Mouse (Mus musculus) neural tube, embryonic 11.5 days (tissue): ENCODE data around the gene Rora. TPM values are rescaled to one million over a fixed set of nuclear protein-coding genes. Genes with fewer than 3 reads are reported as not detected.

Experiments used
- ATAC-seq: fragments of 200-750 bp; cut with Nextera tagmentation; 2 replicates; pipeline ENCODE4 v1.8.0; 2017; ENCODE audit warnings: moderate number of reproducible peaks, mild to moderate bottlenecking, moderate TSS enrichment, moderate library complexity; ENCODE audit not compliant: insufficient read depth, low FRiP score, low TSS enrichment
- DNase-seq: peaks from one replicate; pipeline ENCODE4 v3.0.0-alpha.2; 2015; ENCODE audit warnings: low spot score
- H3K27ac ChIP-seq: fragments of 300-500 bp; sonication (generic); 2 replicates; pipeline ENCODE4 v1.5.1; 2014; ENCODE audit warnings: low read depth, mild to moderate bottlenecking, low read length
- H3K27me3 ChIP-seq: fragments of 300-500 bp; sonication (generic); 2 replicates; pipeline ENCODE4 v1.6.1; 2014; ENCODE audit warnings: mild to moderate bottlenecking, low read length, mixed read lengths; ENCODE audit not compliant: control insufficient read depth, insufficient read depth
- H3K36me3 ChIP-seq: fragments of 300-500 bp; sonication (generic); 2 replicates; pipeline ENCODE4 v1.6.1; 2014; ENCODE audit warnings: mild to moderate bottlenecking, low read length, moderate library complexity, mixed read lengths; ENCODE audit not compliant: control insufficient read depth, insufficient read depth
- H3K4me1 ChIP-seq: fragments of 300-500 bp; sonication (generic); 2 replicates; pipeline ENCODE4 v1.6.1; 2014; ENCODE audit warnings: low read length, mixed read lengths; ENCODE audit not compliant: control insufficient read depth, insufficient read depth
- H3K4me2 ChIP-seq: fragments of 300-500 bp; sonication (generic); 2 replicates; pipeline ENCODE4 v1.6.1; 2014; ENCODE audit warnings: low read depth, mild to moderate bottlenecking, moderate library complexity
- H3K4me3 ChIP-seq: fragments of 300-500 bp; sonication (generic); 2 replicates; pipeline ENCODE4 v1.5.1; 2014; ENCODE audit warnings: low read depth, low read length
- H3K9ac ChIP-seq: fragments of 300-500 bp; sonication (generic); 2 replicates; pipeline ENCODE4 v1.6.1; 2014; ENCODE audit warnings: mild to moderate bottlenecking, low read length
- H3K9me3 ChIP-seq: fragments of 300-500 bp; sonication (generic); 2 replicates; pipeline ENCODE4 v1.6.1; 2016; ENCODE audit warnings: low read length; ENCODE audit not compliant: control insufficient read depth
- WGBS: fragments of 180-500 bp; shearing (Covaris S2); extraction: QIAGEN DNeasy Blood & Tissue Kit; methylation state at CpG from one replicate; pipeline ENCODE4 v1.1.7; 2014; 5-methylcytosine and 5-hydroxymethylcytosine counted together
- polyA plus RNA-seq: library from polyadenylated mRNA; unstranded; fragments of >200 nt; fragmentation: Nextera tagmentation; extraction: Ambion mirVana; gene quantifications from 2 replicates; pipeline ENCODE4 v1.2.1, GENCODE M21; 2014

The Rora gene
- polyA plus RNA-seq, 1 experiment from 2014 or later: 3.2 TPM

GRCm38 (mm10) chr9:68941037-68941436 lies 287.5 kb downstream of the Rora start:
- DNase-seq: no peak
- no peak overlapping the region for H3K9ac ChIP-seq
- ATAC-seq: no peak
- no peaks in the 10 kb centered on the region for H3K27me3 ChIP-seq
- WGBS: 84% methylated on average over 7 of the region's 7 CpGs
- no peaks in the 10 kb centered on the region for H3K4me1 ChIP-seq
- H3K9me3 ChIP-seq: no peaks in the 10 kb centered on the region
- no peak overlapping the region for H3K27ac ChIP-seq
- H3K4me3 ChIP-seq: no peak overlapping the region
- H3K4me2 ChIP-seq: no peak overlapping the region
- no peaks in the 10 kb centered on the region for H3K36me3 ChIP-seq

- Histone ChIP-seq H3K27ac (no peak overlapping the region), H3K4me3 (no peak overlapping the region), H3K27me3 (no peaks in the 10 kb centered on the region), H3K9ac (no peak overlapping the region), H3K4me1 (peaks cover 5% of the 10 kb centered on the region), H3K36me3 (no peaks in the 10 kb centered on the region), H3K4me2 (no peak overlapping the region), H3K9me3 (no peaks in the 10 kb centered on the region)
- DNase-seq: no peak
- whole genome bisulfite sequencing: 73% methylated on average over 4 of the region's 4 CpGs
- ATAC-seq: no peak
Measured at GRCm38 (mm10) chr9:68942595-68943011, 289.0 kb downstream of the Rora start.

GRCm38 (mm10) chr9:68944026-68944425 lies 290.4 kb downstream of the Rora start:
- H3K4me2 ChIP-seq: no peak overlapping the region
- DNase-seq: no peak
- no peaks in the 10 kb centered on the region for H3K27me3 ChIP-seq
- ATAC-seq: no peak
- H3K9me3 ChIP-seq: no peaks in the 10 kb centered on the region
- 94% methylated on average over 3 of the region's 3 CpGs for WGBS
- no peak overlapping the region for H3K27ac ChIP-seq
- H3K4me1 ChIP-seq: peaks cover 13% of the 10 kb centered on the region
- no peaks in the 10 kb centered on the region for H3K36me3 ChIP-seq
- H3K9ac ChIP-seq: no peak overlapping the region
- H3K4me3 ChIP-seq: no peak overlapping the region

- H3K4me2 ChIP-seq: no peak overlapping the region
- WGBS: 3% methylated on average over 6 of the region's 6 CpGs
- H3K9ac ChIP-seq: no peak overlapping the region
- H3K4me3 ChIP-seq: no peak overlapping the region
- peak; percentile 61 for ATAC-seq
- no peaks in the 10 kb centered on the region for H3K9me3 ChIP-seq
- H3K27me3 ChIP-seq: no peaks in the 10 kb centered on the region
- DNase-seq: peak; percentile 58
- peaks cover 13% of the 10 kb centered on the region for H3K4me1 ChIP-seq
- no peaks in the 10 kb centered on the region for H3K36me3 ChIP-seq
- H3K27ac ChIP-seq: no peak overlapping the region
Measured at GRCm38 (mm10) chr9:68947707-68948106, 294.1 kb downstream of the Rora start.

- DNase-seq: no peak
- Histone ChIP-seq H3K27ac (no peak overlapping the region), H3K36me3 (no peaks in the 10 kb centered on the region), H3K4me1 (peaks cover 13% of the 10 kb centered on the region), H3K9ac (no peak overlapping the region), H3K4me2 (no peak overlapping the region), H3K9me3 (no peaks in the 10 kb centered on the region), H3K4me3 (no peak overlapping the region), H3K27me3 (no peaks in the 10 kb centered on the region)
- peak; percentile 35; the same call in 1 of the 2 replicates for ATAC-seq
- WGBS: 49% methylated on average over 3 of the region's 3 CpGs
Measured at GRCm38 (mm10) chr9:68948141-68948540, 294.6 kb downstream of the Rora start.

- no peak overlapping the region for H3K4me3 ChIP-seq
- no peak overlapping the region for H3K27ac ChIP-seq
- no peaks in the 10 kb centered on the region for H3K27me3 ChIP-seq
- H3K4me1 ChIP-seq: no peaks in the 10 kb centered on the region
- H3K36me3 ChIP-seq: no peaks in the 10 kb centered on the region
- no peaks in the 10 kb centered on the region for H3K9me3 ChIP-seq
- WGBS: 45% methylated on average over 12 of the region's 12 CpGs
- ATAC-seq (no peak), DNase-seq (no peak)
- H3K9ac ChIP-seq: no peak overlapping the region
- H3K4me2 ChIP-seq: no peak overlapping the region
Measured at GRCm38 (mm10) chr9:68956210-68956874, 302.8 kb downstream of the Rora start.

GRCm38 (mm10) chr9:68956938-68957573 lies 303.5 kb downstream of the Rora start:
- H3K27me3 ChIP-seq: no peaks in the 10 kb centered on the region
- 67% methylated on average over 5 of the region's 5 CpGs for WGBS
- H3K4me1 ChIP-seq: no peaks in the 10 kb centered on the region
- no peak overlapping the region for H3K27ac ChIP-seq
- DNase-seq: peak; percentile 60
- no peak for ATAC-seq
- no peaks in the 10 kb centered on the region for H3K9me3 ChIP-seq
- H3K4me3 ChIP-seq: no peak overlapping the region
- H3K4me2 ChIP-seq: no peak overlapping the region
- H3K36me3 ChIP-seq: no peaks in the 10 kb centered on the region
- no peak overlapping the region for H3K9ac ChIP-seq

- Histone ChIP-seq H3K27ac (no peak overlapping the region), H3K36me3 (no peaks in the 10 kb centered on the region), H3K4me1 (no peaks in the 10 kb centered on the region), H3K4me3 (no peak overlapping the region), H3K4me2 (no peak overlapping the region), H3K27me3 (no peaks in the 10 kb centered on the region), H3K9ac (no peak overlapping the region), H3K9me3 (no peaks in the 10 kb centered on the region)
- no peak for ATAC-seq
- DNase-seq: no peak
- 95% methylated on average over 3 of the region's 3 CpGs for WGBS
Measured at GRCm38 (mm10) chr9:68957793-68958192, 304.2 kb downstream of the Rora start.

- Histone ChIP-seq H3K36me3 (no peaks in the 10 kb centered on the region), H3K4me1 (no peaks in the 10 kb centered on the region), H3K27ac (no peak overlapping the region), H3K4me2 (no peak overlapping the region), H3K9me3 (no peaks in the 10 kb centered on the region), H3K27me3 (no peaks in the 10 kb centered on the region), H3K9ac (no peak overlapping the region), H3K4me3 (no peak overlapping the region)
- 54% methylated on average over 5 of the region's 5 CpGs for WGBS
- ATAC-seq (no peak), DNase-seq (no peak)
Measured at GRCm38 (mm10) chr9:68958919-68959318, 305.3 kb downstream of the Rora start.
